Mouse (Mus musculus) brown adipose tissue, adult 24 weeks (tissue): Measurements from ENCODE around the gene Sirt4. TPM values are rescaled to one million over a fixed set of nuclear protein-coding genes. Genes with fewer than 3 reads are reported as not detected.
A peak's percentile ranks its signal among the peaks of the same experiment; 100 is the strongest.
"Not testable (repeated sequence)": the region's sequence is repeated elsewhere in the genome, so short reads cannot be mapped to it uniquely, and the experiment has no call there.

Experiments used
- H3K27ac ChIP-seq: fragments of 200-500 bp; replicated peaks from 2 replicates; pipeline ENCODE4 v1.5.1; 2012; ENCODE audit warnings: low read depth, mild to moderate bottlenecking, low read length
- H3K4me1 ChIP-seq: fragments of 200-500 bp; 2 replicates; pipeline ENCODE4 v1.6.1; 2012; ENCODE audit warnings: low read length, mixed read lengths; ENCODE audit not compliant: control insufficient read depth, insufficient read depth, insufficient read length
- H3K4me3 ChIP-seq: fragments of 200-500 bp; 2 replicates; pipeline ENCODE4 v1.5.1; 2012; ENCODE audit warnings: low read depth, mild to moderate bottlenecking, low read length, moderate library complexity; ENCODE audit not compliant: insufficient read depth
- polyA plus RNA-seq: library from polyadenylated mRNA; stranded (reverse); fragments of >200 nt; gene quantifications from 2 replicates; pipeline ENCODE4 v1.2.4, GENCODE M21; 2012; ENCODE audit not compliant: missing spikeins, insufficient read depth, insufficient read length

Gene Sirt4
- polyA plus RNA-seq, 1 experiment: 11.4 TPM

GRCm38 (mm10) chr5:115507981-115508858 lies 23.7 kb upstream of the Sirt4 start:
- peaks cover 22% of the 10 kb centered on the region for H3K4me1 ChIP-seq
- peak overlapping the region; percentile 79 for H3K4me3 ChIP-seq
- H3K27ac ChIP-seq: peak overlapping the region; percentile 78

GRCm38 (mm10) chr5:115507267-115507980 lies 22.9 kb upstream of the Sirt4 start:
- Histone ChIP-seq H3K4me3 (peak overlapping the region; percentile 79), H3K27ac (peak overlapping the region; percentile 78)

GRCm38 (mm10) chr5:115506454-115507201 lies 22.1 kb upstream of the Sirt4 start, which contains the start of gene Pxn:
Gene Pxn (plus strand): TSS chr5:115506676.
- H3K4me3 ChIP-seq: peak within 1 kb of the TSS; percentile 79
- H3K27ac ChIP-seq: peak within 1 kb of the TSS; percentile 78
- peaks cover 11% of the 10 kb centered on the region for H3K4me1 ChIP-seq

More at GRCm38 (mm10) chr5:115507267-115507980, 22.9 kb upstream of the Sirt4 start:
- H3K4me1 ChIP-seq: peaks cover 19% of the 10 kb centered on the region

- not testable (repeated sequence) for H3K27ac ChIP-seq, H3K4me3 ChIP-seq, H3K4me1 ChIP-seq
These were observed 21.1 kb upstream of the Sirt4 start for GRCm38 (mm10) chr5:115505617-115506016.

GRCm38 (mm10) chr5:115503035-115503434 lies 18.5 kb upstream of the Sirt4 start:
- Histone ChIP-seq H3K4me1 (no peaks in the 10 kb centered on the region; the same call in 1 of the 2 replicates), H3K27ac (no peak overlapping the region)

GRCm38 (mm10) chr5:115500383-115500935 lies 15.9 kb upstream of the Sirt4 start:
- Histone ChIP-seq H3K4me1 (no peaks in the 10 kb centered on the region), H3K27ac (peak overlapping the region; percentile 60), H3K4me3 (0 out of 2 replicates have a peak overlapping the region, but pooled peaks have one; percentile 8)

More at GRCm38 (mm10) chr5:115503035-115503434, 18.5 kb upstream of the Sirt4 start:
- no peak overlapping the region for H3K4me3 ChIP-seq

GRCm38 (mm10) chr5:115498307-115499240 lies 14.0 kb upstream of the Sirt4 start:
- no peak overlapping the region for H3K27ac ChIP-seq
- no peaks in the 10 kb centered on the region for H3K4me1 ChIP-seq
- H3K4me3 ChIP-seq: no peak overlapping the region

GRCm38 (mm10) chr5:115497033-115497432 lies 12.5 kb upstream of the Sirt4 start:
- Histone ChIP-seq H3K4me1 (no peaks in the 10 kb centered on the region), H3K4me3 (no peak overlapping the region), H3K27ac (no peak overlapping the region)

- H3K27ac ChIP-seq, H3K4me1 ChIP-seq, H3K4me3 ChIP-seq: not testable (repeated sequence)
These were observed 11.1 kb upstream of the Sirt4 start for GRCm38 (mm10) chr5:115495618-115496017.

- H3K4me3 ChIP-seq: no peak overlapping the region
- H3K27ac ChIP-seq: peak overlapping the region; percentile 29
- 0 out of 2 replicates have a peak, but pooled peaks cover 3% of the 10 kb centered on the region for H3K4me1 ChIP-seq
These were observed 8.9 kb upstream of the Sirt4 start for GRCm38 (mm10) chr5:115493441-115493840.

GRCm38 (mm10) chr5:115492711-115493335 lies 8.3 kb upstream of the Sirt4 start:
- H3K4me1 ChIP-seq: 0 out of 2 replicates have a peak, but pooled peaks cover 3% of the 10 kb centered on the region
- H3K27ac ChIP-seq: no peak overlapping the region
- H3K4me3 ChIP-seq: no peak overlapping the region

- peak overlapping the region; percentile 46 for H3K27ac ChIP-seq
- H3K4me1 ChIP-seq: 0 out of 2 replicates have a peak, but pooled peaks cover 3% of the 10 kb centered on the region
- H3K4me3 ChIP-seq: peak overlapping the region; percentile 9
These were observed 7.3 kb upstream of the Sirt4 start for GRCm38 (mm10) chr5:115491771-115492322.

GRCm38 (mm10) chr5:115491076-115491475 lies 6.6 kb upstream of the Sirt4 start:
- H3K4me1 ChIP-seq: 0 out of 2 replicates have a peak, but pooled peaks cover 3% of the 10 kb centered on the region
- no peak overlapping the region for H3K4me3 ChIP-seq
- H3K27ac ChIP-seq: no peak overlapping the region
